Mouse (Mus musculus): ENCODE data around the gene Xpr1.
A peak's percentile ranks its signal among the peaks of the same experiment; 100 is the strongest.

Gene Xpr1

GRCm38 (mm10) chr1:155416701-155417677, at the start of gene Xpr1:
Xpr1 (minus strand) TSS chr1:155417415.
- DNase-seq = peak; percentile 96

- DNase-seq = no peak
Measured at GRCm38 (mm10) chr1:155463442-155463841, 46.2 kb upstream of the Xpr1 start.

GRCm38 (mm10) chr1:155462582-155462981, 45.4 kb upstream of the Xpr1 start:
- no peak for DNase-seq

- no peak for DNase-seq
Measured at GRCm38 (mm10) chr1:155457532-155457931, 40.3 kb upstream of the Xpr1 start.

GRCm38 (mm10) chr1:155453180-155453579, 36.0 kb upstream of the Xpr1 start:
- DNase-seq = peak in 1 of 2 experiments; percentile 46

GRCm38 (mm10) chr1:155448932-155449331, 31.7 kb upstream of the Xpr1 start:
- peak in 1 of 2 experiments; percentile 42 for DNase-seq

GRCm38 (mm10) chr1:155447277-155447676, 30.1 kb upstream of the Xpr1 start:
- DNase-seq = no peak

GRCm38 (mm10) chr1:155443115-155443514, 25.9 kb upstream of the Xpr1 start:
- DNase-seq = no peak

- no peak for DNase-seq
Measured at GRCm38 (mm10) chr1:155442521-155443001, 25.3 kb upstream of the Xpr1 start.

- DNase-seq = no peak
Measured at GRCm38 (mm10) chr1:155439551-155439950, 22.3 kb upstream of the Xpr1 start.

GRCm38 (mm10) chr1:155438525-155438924, 21.3 kb upstream of the Xpr1 start:
- DNase-seq = no peak

- no peak for DNase-seq
Measured at GRCm38 (mm10) chr1:155429304-155429703, 12.1 kb upstream of the Xpr1 start.

- DNase-seq = no peak
Measured at GRCm38 (mm10) chr1:155427126-155427865, 10.1 kb upstream of the Xpr1 start.

- no peak for DNase-seq
Measured at GRCm38 (mm10) chr1:155425743-155426315, 8.6 kb upstream of the Xpr1 start.

- DNase-seq = no peak
Measured at GRCm38 (mm10) chr1:155425285-155425684, 8.1 kb upstream of the Xpr1 start.

- DNase-seq = no peak
Measured at GRCm38 (mm10) chr1:155423801-155424200, 6.6 kb upstream of the Xpr1 start.

GRCm38 (mm10) chr1:155422022-155422421, 4.8 kb upstream of the Xpr1 start:
- no peak for DNase-seq

- no peak for DNase-seq
Measured at GRCm38 (mm10) chr1:155416147-155416700, 991 bp downstream of the Xpr1 start.

GRCm38 (mm10) chr1:155415421-155415820, 1.8 kb downstream of the Xpr1 start:
- DNase-seq = no peak

GRCm38 (mm10) chr1:155412705-155413104, 4.5 kb downstream of the Xpr1 start:
- DNase-seq = no peak

- DNase-seq = no peak
Measured at GRCm38 (mm10) chr1:155408577-155408966, 8.6 kb downstream of the Xpr1 start.

GRCm38 (mm10) chr1:155407697-155408576, 9.3 kb downstream of the Xpr1 start:
- DNase-seq = no peak

Data from lung, postnatal 4 days (tissue).